Mouse (Mus musculus) embryo, embryonic 11 days (tissue): Measurements from ENCODE around the gene Bcas1.
"Not testable (repeated sequence)": the region's sequence is repeated elsewhere in the genome, so short reads cannot be mapped to it uniquely, and the experiment has no call there.

ENCODE experiments used
- DNase-seq: peaks from one replicate; pipeline ENCODE4 v3.0.0-alpha.2; 2015

Bcas1 gene

DNA sequence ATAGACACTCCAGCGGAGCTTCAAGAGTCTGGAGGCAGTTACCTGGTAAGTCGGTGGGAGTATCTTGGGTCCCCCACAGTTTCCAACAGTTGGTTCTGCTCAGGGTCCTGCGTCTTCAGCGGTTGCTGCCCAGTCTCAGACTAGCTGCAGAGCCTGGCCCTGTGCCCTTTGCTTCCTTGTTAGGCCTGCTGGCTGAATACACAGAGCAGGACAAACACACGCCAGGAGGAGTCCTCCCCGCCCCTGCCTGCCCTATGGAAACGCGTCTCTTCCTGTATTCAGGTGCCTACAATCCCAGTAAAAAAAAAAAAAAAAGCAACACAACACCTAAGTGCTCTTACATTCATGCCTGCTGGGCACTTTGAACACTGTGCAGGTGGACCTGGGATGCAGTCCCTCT is at the start of gene Bcas1:
Gene Bcas1 (minus strand): TSS at position 142 of the 400 bp plus-strand sequence.
- no peak for DNase-seq

DNA sequence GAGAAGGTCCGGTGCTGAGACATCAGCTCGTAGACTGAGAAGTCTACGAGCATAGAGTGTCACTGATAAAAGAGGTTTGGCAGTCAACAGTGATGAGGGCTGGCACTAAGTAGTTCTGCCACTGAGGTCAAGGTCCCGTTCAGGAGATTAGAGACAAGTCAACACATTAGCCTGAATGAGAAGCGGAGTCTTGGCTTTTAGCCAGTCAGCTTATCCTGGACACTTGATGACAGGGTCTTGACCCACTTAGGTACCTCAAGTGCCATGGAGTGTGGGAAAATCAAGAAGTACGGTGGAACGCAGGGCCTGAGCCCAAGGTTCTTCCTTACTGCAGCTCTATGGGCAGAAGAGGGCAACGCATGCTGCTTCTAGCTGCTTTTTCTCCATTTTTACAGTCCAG is 49.0 kb upstream of the Bcas1 start:
- no peak for DNase-seq

DNA sequence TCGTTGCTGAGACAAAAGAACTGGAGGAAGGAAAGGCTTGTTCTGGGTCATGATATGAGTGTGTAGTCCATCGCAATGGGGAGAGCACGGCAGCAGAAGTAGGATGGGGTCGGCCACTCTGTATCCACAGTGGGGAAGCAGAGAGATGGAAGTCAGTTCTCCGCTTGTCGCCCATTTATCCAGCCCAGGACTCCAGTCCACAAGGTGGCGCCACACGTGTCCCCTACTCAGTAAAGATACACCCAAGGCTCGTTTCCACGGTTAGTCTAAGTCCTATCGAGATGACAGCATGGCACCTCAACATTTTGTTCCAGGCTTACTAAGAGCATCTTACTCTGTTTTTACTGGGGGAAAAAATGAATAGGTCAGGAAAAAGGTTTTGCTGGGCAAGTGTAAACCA is 48.6 kb upstream of the Bcas1 start:
- DNase-seq = no peak

DNA sequence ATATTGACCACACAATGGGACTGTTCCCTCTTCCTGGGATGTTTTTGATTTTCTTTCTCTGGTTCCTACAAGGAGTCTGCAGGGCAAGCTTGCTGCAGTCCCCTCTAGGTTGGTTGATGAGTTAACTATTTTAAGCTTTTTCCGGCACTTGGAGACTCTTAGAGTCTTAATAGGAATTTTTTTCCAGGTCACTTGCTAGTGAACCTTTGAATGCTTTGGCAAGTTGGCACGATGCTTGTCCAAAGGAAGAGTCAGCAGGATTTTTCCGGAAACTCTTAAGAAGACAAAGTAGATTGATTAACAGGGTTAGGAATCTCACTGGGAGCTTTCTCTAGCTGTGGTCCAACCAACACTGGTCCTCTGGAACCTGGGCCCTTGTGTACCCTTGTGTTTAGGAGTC is 47.5 kb upstream of the Bcas1 start:
- no peak for DNase-seq

DNA sequence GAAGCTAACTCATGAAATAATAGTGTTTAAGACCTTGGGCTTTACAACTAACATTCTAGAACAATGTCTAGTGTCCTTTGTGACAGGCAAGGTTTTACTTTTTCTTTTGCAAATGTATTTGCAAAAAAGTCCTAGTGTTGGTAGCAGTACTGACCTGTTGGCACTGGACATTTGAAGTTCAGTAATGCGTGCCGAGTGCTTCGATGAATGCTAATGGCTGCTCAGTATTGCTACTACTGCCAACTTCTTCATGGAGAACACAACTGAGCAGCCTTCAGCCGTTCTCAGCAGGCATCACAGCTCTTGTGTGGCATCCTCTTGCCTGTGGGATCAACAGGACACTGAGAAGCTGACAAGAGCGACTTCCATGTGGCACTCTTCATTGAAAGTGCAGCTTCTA is 46.5 kb upstream of the Bcas1 start:
- no peak for DNase-seq

DNA sequence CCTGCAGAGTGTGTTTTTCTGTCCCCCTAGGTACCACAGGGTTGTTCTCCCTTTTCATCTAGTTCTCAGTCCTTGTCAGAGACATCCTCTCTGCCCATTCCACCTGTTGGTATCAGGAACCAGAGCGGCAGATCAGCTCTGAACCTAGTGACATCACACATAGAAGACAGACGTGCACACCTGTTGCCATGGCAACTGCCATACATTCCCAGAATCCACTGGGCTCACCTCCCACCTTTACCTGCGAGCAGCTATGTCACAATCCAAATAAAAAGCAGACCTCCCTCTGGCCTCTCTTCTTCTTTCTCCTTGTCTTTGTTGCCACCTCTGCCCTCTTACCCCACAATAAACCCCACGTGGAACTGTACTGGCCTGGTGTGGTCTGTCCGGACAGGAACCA is 42.9 kb upstream of the Bcas1 start:
- DNase-seq = no peak

DNA sequence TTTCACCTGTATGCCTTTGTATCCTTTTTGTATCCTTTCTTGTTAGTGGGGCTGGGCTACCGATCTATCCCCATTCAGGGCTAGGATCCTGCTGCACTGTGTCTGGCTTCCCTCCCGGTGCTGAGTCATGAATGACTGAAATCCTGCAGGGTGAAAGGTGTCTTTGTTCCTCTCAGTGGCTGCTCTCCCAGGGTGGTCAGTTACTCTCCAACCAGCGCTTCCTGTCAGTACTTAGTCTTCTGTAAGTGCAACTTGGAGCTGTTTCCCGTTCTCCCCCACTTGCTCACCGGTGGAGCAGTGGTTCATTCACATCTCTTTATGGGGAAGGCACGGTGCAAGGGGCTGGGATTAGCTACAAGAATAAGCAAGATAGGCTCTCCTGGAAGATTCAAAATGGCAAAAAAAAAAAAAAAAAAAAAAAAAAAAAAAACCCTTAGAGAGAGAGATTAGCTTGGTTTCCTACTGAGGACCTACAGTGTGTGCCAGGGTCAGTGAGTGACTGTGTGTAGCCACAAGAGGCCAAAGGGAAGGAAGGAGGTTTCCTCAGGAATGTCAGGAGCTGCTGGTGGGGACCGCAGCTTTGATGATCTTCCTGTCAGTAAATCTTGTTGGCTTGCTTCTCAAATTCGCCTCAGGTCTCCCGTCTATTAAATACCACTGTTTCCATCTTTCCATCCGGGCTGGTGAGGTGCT is 42.1 kb upstream of the Bcas1 start:
- DNase-seq = peak; percentile 62

DNA sequence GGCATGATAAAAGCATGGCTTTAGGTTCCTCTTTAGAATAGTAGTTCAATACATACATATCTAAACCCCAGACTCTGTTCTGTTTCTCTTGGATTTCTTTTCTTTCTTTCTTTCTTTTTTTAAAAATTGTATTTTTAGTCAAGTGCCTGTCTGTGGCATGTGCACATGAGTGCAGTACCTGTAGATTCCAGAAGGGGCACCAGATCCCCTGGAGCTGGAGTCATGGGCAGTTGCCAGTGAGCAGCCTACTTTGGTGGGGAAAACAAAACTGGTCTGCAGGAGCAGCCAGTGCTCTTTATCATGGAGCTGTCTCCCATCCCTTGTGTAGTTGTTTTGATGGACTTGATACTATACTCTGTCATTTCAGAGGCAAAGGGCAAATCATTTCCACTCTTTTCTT is 40.4 kb upstream of the Bcas1 start:
- no peak for DNase-seq

DNA sequence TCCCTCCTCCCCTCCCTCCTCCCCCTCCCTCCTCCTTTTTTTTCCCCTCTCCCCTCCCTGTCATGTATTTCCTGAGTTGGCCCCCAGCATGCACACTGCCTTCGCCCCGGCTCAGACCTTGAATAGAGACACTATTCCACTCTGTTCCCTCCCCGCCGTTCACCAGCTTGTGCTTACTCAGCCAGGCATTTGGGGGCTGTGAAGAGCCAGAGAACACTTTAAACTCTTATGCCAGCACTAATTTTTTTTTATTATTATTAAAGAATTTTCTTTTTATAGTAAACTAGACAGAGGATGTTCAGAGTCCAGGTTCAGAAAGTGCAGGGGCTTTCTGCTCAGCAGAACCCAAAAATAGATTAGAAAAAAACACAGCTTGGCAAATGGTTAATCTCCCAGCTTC is 37.2 kb upstream of the Bcas1 start:
- DNase-seq = no peak

DNA sequence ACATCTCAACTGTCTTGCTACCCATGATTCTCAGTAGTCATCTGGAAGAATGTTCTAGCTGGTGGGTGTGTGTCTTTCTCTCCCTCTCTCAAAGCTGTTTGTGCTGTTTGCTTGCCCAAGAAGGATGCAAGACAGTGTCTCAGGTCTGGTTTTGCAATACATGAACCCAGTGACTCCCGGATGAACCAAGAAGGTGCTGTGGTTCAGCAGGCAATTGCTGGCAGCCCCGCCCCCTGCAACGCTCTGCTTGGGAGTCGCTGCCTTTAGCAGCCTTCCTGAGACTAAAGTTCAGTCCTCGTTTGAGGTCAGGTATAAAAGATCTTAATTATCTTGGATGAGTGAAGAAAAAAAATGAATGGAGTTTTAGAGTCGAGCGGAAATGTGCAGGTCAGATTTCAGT is 34.0 kb upstream of the Bcas1 start:
- DNase-seq = no peak

DNA sequence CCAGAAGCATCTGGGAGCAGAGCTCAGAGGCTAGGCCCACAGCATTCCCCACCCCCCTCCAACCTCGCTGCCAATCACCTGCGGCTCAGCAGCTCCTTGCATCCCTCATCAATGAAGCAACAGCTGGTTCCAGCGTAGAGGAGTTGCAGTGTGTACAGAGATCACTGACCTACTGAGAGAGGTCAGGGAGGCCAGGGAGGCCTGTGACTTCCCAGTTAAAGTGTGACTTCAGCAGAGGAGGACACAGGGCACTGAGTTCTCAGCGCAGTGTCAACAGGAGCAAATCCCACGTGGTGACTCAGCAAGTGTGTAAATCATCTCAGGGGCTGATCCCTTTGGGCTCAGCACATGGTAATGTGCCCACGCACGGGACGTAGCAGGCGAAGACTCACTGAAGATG is 32.2 kb upstream of the Bcas1 start:
- peak; percentile 68 for DNase-seq

DNA sequence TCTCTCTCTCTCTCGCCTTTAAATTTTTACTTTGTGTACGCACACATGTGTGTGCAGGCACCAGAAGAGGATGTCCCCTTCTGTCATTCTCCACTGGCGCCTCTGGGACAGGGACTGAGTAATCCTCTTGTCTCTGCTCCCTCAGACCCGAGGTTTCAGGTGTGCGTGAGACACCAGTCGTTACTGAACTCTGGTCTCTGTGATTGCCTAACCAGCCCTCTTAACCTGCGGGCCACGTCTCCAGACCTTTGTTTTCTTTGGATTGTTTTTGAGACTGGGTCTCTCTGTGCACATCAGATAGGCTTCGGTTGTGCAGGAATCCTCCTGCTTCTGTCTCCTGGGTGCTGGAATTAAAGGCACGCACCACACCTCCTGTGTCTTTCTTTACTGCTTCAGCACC is 31.5 kb upstream of the Bcas1 start:
- DNase-seq = no peak

DNA sequence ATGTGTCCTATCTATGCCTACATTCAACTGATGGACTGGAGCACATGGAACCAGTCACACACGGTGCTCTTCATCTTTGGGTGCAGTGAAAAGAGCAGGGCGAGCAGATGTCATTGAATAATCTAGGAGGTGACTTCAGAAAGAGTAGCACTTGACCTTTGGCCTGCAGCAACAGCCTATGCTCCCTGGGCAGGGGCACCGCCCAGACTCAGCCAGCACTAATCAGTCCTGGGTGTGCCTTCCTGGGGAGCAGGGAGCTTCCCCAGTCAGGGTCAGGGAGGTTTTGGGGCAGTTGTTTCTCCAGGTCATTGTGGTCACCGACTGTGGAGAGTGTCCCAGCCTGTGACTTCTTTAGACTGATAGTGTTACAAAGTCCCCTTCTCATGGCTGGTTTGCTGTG is 26.2 kb upstream of the Bcas1 start:
- DNase-seq = not testable (repeated sequence)

DNA sequence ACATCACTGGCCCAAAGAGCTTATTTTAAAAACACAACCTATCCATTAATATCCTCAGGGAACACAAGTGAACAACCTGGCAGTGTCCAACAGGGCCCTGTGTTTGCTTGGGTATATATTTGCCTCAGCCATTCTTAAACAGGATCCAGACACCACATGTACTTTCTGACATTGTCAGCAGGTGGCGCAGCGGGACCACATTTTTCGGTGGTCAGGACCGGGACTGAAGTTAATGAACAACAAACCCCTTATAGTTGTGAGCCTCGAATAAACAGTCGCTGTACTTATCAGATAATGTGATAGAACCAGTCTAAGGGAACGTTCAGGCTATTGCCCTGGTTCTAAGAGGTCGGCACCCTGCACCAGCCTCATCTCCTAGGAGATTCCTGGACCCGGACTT is 23.3 kb upstream of the Bcas1 start:
- DNase-seq = peak; percentile 82

DNA sequence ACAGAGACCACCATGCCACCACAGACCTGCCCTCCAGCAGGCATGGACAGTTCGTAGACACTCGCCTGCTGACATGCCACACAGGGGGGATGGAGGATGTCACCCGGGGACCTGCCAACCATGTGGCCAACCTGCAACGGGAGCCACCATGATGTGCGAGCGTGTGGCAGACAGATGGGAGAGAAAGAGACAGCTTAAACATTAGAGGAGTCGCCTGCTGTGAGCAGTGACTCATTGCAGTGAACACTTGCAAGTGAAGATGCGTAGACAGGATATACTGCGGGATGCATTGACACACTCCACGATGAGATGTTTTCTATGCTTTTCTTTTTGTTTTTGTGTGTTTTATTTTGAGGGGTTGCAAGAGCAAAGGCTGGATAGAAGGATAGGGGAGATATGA is 20.0 kb upstream of the Bcas1 start:
- no peak for DNase-seq

DNA sequence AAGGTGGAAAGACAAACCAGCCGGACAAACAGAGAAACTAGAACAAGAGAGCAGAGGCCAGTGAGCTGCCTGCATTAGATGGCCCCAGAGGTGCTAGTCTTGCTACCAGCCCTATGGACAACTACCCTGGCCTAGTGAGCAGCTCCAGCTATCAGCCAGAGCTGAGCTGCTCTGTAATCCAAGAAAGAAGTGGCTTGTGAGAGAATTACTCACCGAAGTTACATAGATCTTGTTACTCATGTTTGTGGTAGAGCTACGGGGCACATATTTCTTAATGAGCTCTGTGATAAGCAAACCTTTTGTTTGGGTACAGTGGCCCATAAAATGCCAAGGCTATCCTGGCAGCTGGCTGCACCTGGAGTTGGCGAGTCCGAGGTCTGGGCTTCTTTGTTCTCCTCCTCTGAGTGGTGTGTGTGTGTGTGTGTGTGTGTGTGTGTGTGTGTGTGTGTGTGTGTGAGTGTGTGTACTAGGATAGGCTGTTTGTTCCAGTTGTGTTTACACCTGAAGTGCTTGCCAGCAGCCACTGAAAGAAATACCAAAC is 19.3 kb upstream of the Bcas1 start:
- no peak for DNase-seq

DNA sequence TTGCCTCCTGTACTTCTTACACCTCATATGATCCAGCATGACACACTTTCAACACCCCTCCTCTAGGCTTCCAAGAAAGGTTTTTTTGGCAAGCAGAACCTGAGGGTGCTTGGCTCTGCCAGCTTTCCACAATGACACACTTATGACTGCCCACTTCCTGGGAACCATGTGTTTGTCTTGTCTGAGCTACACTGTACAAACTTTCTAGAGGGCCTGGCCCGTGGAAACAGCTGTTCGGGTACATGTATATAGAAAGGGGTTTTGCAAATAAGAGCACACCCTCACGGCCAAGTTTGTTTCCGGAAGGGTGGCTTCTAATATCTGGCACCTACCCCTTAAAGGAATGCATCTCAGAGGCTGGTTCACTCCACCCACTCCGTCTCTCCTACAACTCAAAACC is 18.2 kb upstream of the Bcas1 start:
- no peak for DNase-seq

DNA sequence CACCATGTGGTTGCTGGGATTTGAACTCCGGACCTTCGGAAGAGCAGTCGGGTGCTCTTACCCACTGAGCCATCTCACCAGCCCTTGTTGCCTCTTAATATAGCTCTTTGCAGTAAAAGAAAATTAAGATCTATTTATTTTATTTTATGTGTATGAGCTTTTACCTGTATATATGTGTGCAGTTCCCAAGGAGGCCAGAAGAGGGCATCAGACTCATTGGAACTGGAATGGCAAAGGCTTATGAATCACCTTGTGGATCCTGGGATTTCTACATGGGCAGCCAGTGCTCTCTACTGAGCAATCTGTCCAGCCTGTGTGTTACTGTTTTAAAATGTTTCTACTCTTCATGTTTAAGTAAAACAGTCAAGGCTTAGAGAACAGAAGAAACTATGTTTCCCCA is 14.9 kb upstream of the Bcas1 start:
- DNase-seq = no peak

DNA sequence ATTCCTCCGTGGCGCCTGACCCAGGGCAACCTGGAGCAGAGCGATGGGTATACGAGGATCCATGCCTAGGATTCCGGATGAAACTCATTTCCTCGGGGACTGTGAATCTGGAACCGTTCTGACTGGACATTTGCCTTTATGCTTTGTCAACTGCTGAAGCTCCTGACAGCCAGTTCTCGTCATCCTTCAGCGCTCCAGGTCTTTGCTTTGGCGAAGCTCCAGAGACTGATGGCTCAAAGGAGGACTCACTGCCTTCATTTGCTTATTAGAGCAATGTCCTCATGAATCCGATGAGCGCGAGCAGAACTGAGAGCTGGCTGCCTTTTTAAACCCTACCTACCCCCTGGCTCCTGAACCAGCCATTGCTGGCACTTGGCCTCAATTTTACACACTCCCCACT is 11.1 kb upstream of the Bcas1 start:
- DNase-seq = no peak

DNA sequence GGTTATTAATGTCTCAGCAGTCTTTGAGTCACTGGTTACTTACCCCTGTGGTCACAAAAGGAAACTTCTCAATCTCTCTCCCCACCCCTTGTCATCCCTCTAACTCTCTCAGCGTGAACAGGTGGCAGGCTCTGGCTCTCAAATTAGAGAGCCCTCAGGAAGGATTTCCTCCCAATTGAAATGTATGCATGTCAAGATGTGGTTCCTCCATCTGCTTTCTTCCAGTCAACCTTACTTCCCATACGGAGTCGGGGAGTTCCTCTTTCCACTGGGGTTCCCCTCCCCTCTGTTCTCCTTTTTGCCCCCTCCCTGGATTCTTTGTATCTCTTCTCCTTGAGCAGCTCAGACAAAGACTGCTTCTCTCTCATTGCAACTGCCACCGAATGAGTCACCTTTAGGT is 8.6 kb upstream of the Bcas1 start:
- DNase-seq = no peak

DNA sequence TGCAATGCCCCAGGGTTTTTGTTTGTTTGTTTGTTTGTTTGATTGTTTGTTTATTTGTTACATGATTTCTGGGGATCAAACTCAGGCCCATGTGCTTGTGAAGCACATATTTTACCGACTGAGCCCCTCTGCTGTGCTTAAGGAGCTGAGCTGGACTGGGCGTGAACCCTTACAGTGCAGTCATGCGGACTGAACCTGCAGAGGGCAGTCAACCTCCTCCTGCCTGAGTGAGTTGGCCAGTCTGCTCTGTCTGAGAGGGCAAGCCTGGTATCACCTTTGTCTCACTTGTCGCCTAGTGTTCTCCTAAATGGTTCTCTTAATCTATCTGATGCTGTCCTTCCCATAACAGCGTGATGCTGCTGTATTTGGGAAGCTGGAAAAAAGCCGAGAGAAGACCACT is 4.5 kb upstream of the Bcas1 start:
- no peak for DNase-seq

DNA sequence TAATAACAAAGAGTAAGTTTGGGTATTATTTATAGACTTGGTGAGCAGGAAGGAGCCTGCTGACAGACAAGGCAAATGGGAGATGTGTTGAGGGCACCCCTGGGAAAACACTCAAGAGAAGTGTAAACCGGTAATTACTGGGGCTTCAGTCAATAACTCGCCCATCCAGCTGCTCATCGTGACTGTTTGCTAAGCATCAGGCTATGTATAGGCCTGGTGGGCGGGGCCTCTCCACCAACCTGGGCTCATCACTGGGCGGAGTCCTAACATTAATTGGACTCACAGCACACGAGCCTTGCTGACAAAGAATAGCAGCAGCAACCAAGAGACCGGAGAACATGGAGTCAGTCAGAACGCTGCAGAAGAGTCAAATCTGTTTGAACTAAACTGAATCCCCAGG is 1.3 kb upstream of the Bcas1 start:
- DNase-seq = peak; percentile 36

DNA sequence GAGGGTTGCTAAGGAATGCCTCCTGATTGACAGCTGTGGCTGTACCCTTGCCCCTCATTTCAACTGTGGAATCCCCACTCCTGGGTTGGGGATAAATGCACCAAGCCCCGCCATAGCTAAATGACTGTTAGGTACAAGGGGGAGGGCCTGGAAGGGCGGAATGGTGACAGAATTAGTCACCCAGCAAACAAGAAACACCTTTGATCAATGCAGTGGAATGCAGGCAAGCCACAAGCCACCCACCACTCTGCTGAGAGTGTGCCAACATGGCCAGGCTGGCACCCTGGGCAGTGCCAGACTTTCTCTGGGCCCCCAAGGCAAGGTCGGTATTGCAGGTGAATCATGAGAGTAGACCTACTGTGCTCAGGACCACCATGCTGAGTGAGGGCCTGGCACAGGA is 3.5 kb downstream of the Bcas1 start:
- DNase-seq = no peak

DNA sequence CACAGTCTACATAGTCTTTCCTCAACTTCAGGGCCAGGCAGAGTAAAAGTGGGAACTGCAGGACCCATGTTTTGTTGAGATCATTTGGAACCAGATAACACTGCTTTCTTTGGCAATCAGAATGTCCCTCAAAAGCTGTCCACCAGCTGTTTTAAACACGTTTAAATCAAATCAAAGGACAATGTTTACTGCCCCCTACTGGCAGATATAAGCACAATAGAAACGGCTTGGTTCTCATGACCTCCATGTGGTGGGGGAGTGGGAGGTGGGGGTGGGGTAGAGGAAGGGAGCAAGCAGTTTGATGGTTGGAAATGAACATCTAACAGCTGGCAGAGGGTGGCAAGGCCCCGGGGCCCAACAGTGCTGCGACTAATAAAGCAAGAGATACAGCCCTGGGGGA is 5.7 kb downstream of the Bcas1 start:
- peak; percentile 31 for DNase-seq

DNA sequence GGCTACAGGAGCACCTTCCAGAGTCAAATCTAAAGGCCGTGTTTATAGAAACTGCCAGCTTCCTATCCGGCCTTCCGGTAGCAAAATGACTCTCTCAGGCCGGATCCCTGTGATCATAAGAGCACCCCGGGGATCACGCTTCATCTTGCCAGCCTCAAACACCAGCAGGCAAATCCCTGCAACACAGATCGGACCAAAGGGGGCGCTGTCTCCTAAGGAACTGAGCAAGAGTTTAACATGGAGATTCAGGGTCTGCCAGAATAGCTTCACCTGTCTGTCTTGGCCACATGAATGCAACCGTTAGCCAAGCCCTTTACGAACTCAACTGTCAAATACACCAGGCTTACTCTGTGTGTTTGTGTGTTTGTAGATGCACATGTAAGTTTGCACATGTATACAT is 8.9 kb downstream of the Bcas1 start:
- DNase-seq = peak; percentile 57
